Mouse (Mus musculus) ES-Bruce4 (cell line): Measurements from ENCODE around the gene Mark1.

Experiments used
- CTCF ChIP-seq: IDR thresholded peaks from one replicate; pipeline ENCODE4 v1.8.1; 2011; ENCODE audit warnings: low read depth, low read length
- EP300 ChIP-seq: IDR thresholded peaks from 2 replicates; pipeline ENCODE4 v1.6.1; 2011; ENCODE audit warnings: low read depth, low read length; ENCODE audit not compliant: insufficient read depth
- POLR2A ChIP-seq: IDR thresholded peaks from one replicate; pipeline ENCODE4 v1.8.1; 2011; ENCODE audit warnings: low read length; ENCODE audit not compliant: insufficient read depth

- TF ChIP-seq CTCF: no peak
- no peak for TF ChIP-seq EP300
- no peak for TF ChIP-seq POLR2A
These were observed 1.9 kb downstream of the Mark1 start for GRCm38 (mm10) chr1:184997466-184997865.
